Mouse (Mus musculus) thymus, postnatal 14 days (tissue): Measurements from ENCODE around the gene Tbc1d22a.

Experiments used
- DNase-seq: peaks from one replicate; pipeline ENCODE4 v3.0.0; 2021

The Tbc1d22a gene

GRCm38 (mm10) chr15:86285296-86285695 is 71.0 kb downstream of the Tbc1d22a start:
- DNase-seq, result no peak

- no peak for DNase-seq
Observed at GRCm38 (mm10) chr15:86290074-86290473, 75.8 kb downstream of the Tbc1d22a start.

DNA sequence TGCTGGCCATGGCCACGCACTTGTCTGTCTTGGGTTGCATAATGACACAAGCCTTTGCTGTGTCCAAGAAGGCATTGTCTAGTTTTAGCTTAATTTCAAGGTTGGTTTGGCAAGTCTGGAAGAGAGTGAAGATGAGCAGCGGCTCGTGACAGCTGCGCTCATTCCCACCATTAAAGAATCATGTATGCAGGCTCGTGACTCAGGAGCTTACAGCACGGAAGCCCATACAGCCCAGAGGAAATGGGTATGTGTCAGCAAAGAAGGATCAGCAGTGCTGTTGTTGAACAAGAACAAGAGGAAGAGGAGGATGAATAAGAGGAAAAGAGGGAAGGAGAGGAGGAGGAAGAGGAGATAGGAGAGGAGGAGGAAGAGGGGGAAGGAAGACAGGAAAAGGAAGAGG is 78.0 kb downstream of the Tbc1d22a start:
- DNase-seq, result no peak

GRCm38 (mm10) chr15:86294426-86294825 is 80.2 kb downstream of the Tbc1d22a start:
- DNase-seq, result no peak

GRCm38 (mm10) chr15:86295722-86296288 is 81.5 kb downstream of the Tbc1d22a start:
- DNase-seq, result no peak

GRCm38 (mm10) chr15:86297281-86297680 is 83.0 kb downstream of the Tbc1d22a start:
- no peak for DNase-seq

- DNase-seq, result no peak
Observed at GRCm38 (mm10) chr15:86303876-86304275, 89.6 kb downstream of the Tbc1d22a start.

DNA sequence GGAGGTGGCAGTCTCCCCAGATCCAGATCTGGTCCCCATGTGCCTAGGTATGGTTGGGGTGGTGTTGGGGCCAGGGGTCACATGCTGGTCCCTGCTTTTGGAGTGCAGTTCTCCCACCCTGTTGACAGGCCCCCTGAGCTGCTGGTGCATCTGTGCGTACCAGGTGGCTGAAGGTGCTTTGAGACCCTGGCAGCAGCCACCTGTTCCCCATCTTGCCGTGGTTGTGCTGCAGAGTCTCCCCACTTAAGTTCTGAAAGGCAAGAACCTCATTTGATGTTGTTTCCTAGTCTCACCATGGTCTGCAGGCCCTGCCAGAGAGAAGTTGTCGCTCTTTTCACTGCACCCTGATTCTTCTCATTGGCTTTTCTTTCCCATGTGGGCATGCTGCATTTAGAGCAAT is 90.6 kb downstream of the Tbc1d22a start:
- peak; percentile 80 for DNase-seq

DNA sequence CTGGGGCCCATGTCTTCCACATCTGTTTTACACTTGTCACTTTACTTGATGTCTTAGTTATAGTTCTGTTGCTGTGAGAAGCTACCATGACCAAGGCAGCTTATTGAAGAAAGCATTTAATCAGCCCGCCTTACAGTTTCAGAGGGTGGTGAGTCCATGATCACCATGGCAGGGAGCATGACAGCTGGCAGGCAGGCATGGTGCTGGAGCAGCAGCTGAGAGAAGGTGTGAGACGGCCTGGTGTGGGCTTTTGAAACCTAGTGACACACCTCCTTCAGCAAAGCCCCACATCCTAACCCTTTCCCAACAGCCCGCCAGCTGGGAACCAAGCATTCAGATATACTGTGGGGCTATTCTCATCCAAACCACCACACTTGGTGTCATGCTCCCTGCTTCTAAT is 91.0 kb downstream of the Tbc1d22a start:
- peak; percentile 38 for DNase-seq

DNA sequence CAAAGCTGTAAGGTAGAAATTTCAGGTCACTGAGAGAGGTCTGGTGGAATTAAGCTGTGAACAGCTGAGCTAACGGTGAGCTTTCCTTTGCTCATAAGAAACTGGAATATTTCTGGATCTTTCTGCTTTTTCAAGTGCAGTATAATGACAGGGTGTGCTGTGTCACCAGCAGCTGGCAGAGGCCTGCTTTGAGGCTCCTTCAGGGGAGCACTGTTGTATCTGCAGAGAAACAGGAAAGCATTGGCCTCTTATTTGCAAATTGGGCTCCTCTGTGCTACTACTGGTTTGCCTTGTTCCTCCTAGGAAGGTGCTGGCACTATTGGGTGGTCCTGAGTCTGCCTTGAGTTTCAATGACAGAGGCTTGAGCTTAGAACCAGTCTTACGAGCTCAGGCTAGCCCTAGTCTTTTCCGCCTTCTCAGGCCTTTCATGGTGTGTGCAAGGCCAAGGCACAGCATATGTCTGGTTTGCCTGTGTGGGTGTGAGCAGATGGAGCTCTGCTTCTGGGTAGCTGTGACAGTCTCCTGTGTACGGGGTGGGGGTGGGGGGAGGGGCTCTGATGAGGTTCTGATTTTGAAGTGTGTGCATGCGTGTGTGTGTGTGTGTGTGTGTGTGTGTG is 95.1 kb downstream of the Tbc1d22a start:
- DNase-seq, result peak; percentile 52

DNA sequence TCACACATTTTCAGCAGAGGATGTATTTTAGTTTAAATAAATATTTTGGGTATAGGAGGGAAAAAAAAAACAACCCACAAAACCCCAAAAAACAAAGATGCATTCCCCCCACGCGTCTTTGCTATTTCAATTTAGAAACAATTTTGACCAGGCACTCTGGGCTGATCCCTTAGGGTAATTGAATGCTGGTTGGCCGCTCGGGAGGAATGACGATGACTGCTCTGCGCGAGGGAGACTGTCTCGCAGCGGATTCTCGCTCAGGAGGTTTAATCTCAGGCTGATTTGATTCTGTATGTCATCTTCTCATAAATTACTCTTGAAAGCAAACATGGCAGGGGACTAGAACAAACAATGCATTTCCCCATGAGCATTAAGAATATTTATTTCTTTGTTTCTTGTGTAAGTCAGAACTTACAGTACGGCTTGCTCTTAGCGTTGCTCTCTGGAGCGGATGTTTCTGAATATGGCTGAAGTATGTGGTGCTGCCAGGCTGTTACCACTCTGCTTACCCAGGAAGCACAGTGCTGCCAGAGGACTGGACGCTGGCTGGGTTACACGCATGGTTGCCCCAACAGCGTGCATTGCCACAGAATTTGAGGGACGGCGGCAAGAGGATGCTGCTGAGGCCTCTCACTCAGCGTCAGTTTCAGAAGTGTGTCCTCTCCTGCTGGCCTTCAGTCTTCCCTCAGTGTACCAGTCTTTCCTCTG is 106.7 kb downstream of the Tbc1d22a start:
- no peak for DNase-seq

- DNase-seq, result no peak
Observed at GRCm38 (mm10) chr15:86326341-86326740, 112.1 kb downstream of the Tbc1d22a start.

DNA sequence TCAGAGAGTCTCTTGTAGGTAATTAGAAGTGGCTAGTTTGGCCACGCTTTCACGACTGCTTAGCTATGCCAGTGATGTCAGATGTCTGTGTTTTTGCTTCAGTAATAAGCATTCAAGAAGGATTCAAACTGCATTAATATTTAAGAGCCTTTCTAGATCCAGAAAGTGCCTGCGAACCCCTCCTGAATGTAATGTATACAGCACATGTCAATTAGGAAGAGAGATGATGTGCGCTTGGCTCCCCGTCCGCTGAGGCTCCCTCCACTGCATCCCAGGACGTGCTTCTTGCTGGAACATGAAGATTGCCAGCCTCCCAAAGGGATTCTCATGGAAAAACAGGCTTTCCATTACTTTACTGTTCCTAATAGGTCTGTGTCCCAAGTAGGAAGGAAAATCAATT is 115.7 kb downstream of the Tbc1d22a start:
- DNase-seq, result no peak

DNA sequence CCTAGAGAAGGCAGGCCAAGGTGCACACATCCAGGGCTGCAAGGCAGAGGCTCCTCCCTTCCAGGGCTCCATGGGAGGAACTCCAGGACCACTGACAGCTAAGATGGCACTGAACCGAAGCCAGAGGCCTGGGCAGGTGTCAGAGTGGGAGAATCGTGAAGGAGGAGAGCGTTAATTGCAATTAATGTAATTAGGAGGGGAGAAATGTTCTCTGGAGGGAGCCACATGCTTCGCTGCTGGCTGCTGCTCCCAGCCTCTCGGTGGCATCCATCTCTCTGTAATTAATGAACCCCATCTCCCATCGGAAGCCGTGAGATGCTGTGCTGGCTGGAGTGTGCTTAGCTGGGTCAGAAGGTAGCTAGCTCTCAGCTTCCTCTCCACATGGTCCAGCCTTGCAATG is 116.2 kb downstream of the Tbc1d22a start:
- DNase-seq, result no peak

DNA sequence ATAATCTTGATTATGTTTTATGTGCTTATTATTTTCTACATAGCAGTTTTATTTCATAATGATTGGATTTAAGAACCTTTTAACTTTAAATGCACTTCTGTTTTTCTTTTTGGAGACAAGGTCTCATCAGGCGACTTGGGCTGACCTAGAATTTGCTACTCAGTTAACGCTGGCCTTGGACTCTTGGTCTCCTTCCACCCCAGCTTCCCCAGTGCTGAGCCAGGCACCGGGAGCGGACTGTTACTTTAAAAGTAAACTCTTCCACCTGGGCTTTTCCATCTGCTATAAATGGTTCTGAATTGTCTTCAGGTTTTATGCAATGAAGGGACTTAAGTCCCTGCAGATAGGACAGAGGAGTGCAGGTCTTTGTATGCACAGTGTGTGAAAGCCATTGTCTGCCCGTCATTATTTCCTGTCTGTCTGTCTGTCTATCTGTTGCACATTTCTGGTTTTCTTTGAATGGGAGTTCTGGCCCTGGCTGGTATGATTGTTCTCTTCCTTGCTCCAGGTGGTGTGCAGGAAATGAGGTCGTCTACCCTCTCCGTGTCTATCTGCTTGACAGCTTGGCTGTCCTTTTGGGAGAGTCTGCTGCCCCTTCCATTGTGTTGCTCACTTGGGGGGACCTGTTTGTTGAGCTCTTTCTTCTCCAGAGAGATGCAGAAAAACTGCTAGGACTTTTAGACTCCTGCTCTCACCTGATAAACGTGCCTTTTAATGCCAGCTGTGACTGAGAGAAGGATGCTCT is 117.4 kb downstream of the Tbc1d22a start:
- DNase-seq, result peak; percentile 61

- peak; percentile 89 for DNase-seq
Observed at GRCm38 (mm10) chr15:86333176-86333575, 118.9 kb downstream of the Tbc1d22a start.

DNA sequence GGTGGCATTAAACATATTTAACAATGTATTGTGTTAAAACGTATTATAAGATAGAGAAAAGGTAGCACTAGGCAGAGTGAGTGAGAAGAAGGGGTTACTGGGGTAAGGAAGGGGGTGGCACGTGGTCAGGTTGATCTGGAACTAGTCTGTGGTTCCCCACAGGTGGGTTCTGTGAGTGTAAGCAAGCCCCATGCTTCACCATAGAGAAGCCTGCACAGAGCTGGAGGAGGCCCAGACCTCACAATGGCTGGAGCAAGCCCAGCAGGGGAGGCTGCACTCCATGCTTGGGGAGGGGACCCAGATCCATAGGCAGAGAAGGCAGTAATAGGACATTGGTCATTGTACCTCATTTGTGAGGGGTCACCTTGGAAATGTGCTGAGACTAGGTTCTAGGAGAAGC is 119.3 kb downstream of the Tbc1d22a start:
- peak; percentile 78 for DNase-seq

- DNase-seq, result peak; percentile 52
Observed at GRCm38 (mm10) chr15:86334276-86334675, 120.0 kb downstream of the Tbc1d22a start.

DNA sequence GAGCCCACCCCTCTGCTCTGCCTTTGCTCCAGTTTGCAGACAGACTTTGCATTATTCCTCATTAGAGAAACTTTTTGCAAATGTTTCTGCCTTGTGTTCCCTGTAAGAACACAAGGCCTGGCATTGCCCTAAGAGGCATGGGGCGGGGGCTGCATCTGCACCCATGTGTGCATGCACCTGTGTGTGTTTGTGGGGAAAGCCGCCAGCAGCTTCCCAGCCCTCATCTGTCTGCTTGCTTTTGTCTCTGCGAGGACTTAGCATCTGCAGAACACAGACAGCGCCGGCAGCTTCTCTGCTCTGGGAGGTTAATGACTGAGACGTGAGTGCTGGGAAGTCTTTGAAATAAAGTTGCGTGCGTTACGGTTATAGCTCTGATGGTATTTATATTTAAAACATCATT is 120.5 kb downstream of the Tbc1d22a start:
- DNase-seq, result peak; percentile 91

GRCm38 (mm10) chr15:86335781-86336180 is 121.5 kb downstream of the Tbc1d22a start:
- peak; percentile 49 for DNase-seq

GRCm38 (mm10) chr15:86337726-86338125 is 123.5 kb downstream of the Tbc1d22a start:
- peak; percentile 80 for DNase-seq

DNA sequence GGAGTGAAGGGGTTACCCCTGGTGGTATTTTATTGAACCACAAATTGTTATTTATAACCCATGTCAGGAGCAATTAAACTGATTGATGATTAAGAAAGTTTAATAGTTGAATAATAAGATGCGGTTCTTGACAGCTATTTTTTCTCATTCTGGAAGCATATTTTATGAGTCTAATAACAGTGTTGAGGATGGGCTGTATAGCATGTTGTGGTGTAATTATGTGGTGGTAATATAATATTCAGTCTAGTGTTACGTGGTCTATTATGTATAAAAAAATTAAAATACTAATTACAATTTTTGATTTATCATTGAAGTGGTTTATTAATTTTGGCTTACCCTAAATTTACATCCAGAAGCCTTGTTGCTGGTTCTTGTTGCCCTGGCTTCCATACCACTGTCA is 125.5 kb downstream of the Tbc1d22a start:
- no peak for DNase-seq

DNA sequence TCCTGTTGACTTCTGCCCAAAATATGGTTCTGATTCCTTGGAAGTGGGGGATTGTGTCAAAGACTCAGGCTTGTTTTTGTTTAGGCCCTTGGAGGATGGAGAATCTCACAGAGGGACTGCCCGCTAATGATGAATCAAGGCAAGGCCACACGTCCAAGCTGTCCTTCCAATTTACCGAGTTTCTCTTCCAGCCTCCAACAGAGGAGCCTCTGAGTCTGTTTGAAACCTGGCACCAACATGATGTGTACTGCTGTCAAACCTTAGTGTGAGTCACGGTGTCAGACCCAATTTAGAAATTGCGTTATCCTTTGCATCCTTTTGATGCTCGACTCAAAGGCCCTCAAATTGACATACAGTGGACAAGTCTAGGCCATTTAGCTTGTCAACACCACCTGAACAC is 126.5 kb downstream of the Tbc1d22a start:
- no peak for DNase-seq
